Mouse (Mus musculus) lung, embryonic 16.5 days (tissue): ENCODE data around the gene Lrrc4. TPM values are rescaled to one million over a fixed set of nuclear protein-coding genes. Genes with fewer than 3 reads are reported as not detected.

Experiments
- ATAC-seq: fragments of 200-750 bp; cut with Nextera tagmentation; 2 replicates; pipeline ENCODE4 v1.8.0; 2017; ENCODE audit warnings: low read depth, mild to moderate bottlenecking, moderate library complexity
- H3K27ac ChIP-seq: fragments of 300-500 bp; sonication (generic); 2 replicates; pipeline ENCODE4 v1.5.1; 2014; ENCODE audit warnings: mild to moderate bottlenecking, control low read depth, low read length
- H3K27me3 ChIP-seq: fragments of 300-500 bp; sonication (generic); 2 replicates; pipeline ENCODE4 v1.6.1; 2014; ENCODE audit warnings: low read depth, low read length, mixed read lengths; ENCODE audit not compliant: control insufficient read depth, insufficient read depth
- H3K36me3 ChIP-seq: fragments of 300-500 bp; sonication (generic); 2 replicates; pipeline ENCODE4 v1.6.1; 2014; ENCODE audit warnings: low read length; ENCODE audit not compliant: control insufficient read depth, insufficient read depth
- H3K4me1 ChIP-seq: fragments of 300-500 bp; sonication (generic); replicated peaks from 2 replicates; pipeline ENCODE4 v1.6.1; 2014; ENCODE audit warnings: low read length, mixed read lengths; ENCODE audit not compliant: control insufficient read depth, insufficient read depth
- H3K4me2 ChIP-seq: fragments of 300-500 bp; sonication (generic); 2 replicates; pipeline ENCODE4 v1.6.1; 2014; ENCODE audit warnings: low read depth, low read length, control low read depth
- H3K4me3 ChIP-seq: fragments of 300-500 bp; sonication (generic); 2 replicates; pipeline ENCODE4 v1.5.1; 2014; ENCODE audit warnings: mild to moderate bottlenecking, low read length, control low read depth
- H3K9ac ChIP-seq: fragments of 300-500 bp; sonication (generic); 2 replicates; pipeline ENCODE4 v1.6.1; 2014; ENCODE audit warnings: low read length, control low read depth
- H3K9me3 ChIP-seq: fragments of 300-500 bp; sonication (generic); 2 replicates; pipeline ENCODE4 v1.6.1; 2016; ENCODE audit warnings: low read length; ENCODE audit not compliant: control insufficient read depth
- WGBS: fragments of 180-500 bp; shearing (Covaris S2); extraction: QIAGEN DNeasy Blood & Tissue Kit; methylation state at CpG from one replicate; pipeline ENCODE4 v1.1.7; 2014; 5-methylcytosine and 5-hydroxymethylcytosine counted together
- polyA plus RNA-seq: library from polyadenylated mRNA; unstranded; fragments of >200 nt; fragmentation: Nextera tagmentation; extraction: Ambion mirVana; gene quantifications from 2 replicates; pipeline ENCODE4 v1.2.1, GENCODE M21; 2015

The Lrrc4 gene
- polyA plus RNA-seq, 1 experiment from 2014 or later, result 0.19 TPM

DNA sequence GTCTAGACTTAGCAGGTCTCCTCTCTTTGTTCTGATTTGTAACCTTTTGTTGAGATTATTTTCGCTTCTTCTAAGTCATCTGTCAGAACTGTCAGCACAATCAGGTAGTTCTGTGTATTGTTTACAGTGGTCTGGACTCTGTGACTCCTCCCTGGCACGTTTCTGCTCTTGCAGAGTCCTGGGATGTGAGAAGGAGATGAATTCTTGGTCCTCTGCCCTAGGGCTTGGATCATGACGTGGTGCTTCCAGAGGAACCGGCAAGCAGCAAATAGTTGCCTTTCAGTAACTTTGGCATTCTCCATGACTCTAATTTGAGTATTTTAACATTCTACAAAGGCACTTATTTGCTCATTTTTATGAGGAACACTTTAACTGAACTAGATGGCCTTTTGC, 113.7 kb downstream of the Lrrc4 start:
- Histone ChIP-seq H3K4me1 (peaks cover 3% of the 10 kb centered on the region; the same call in 1 of the 2 replicates), H3K27me3 (no peaks in the 10 kb centered on the region), H3K36me3 (no peaks in the 10 kb centered on the region), H3K9me3 (no peaks in the 10 kb centered on the region), H3K4me3 (no peak overlapping the region), H3K27ac (no peak overlapping the region), H3K4me2 (no peak overlapping the region), H3K9ac (no peak overlapping the region)
- ATAC-seq, result 0 out of 2 replicates have a peak, but pooled peaks have one; percentile 47
- 27% methylated on average over 4 of the region's 4 CpGs for WGBS

DNA sequence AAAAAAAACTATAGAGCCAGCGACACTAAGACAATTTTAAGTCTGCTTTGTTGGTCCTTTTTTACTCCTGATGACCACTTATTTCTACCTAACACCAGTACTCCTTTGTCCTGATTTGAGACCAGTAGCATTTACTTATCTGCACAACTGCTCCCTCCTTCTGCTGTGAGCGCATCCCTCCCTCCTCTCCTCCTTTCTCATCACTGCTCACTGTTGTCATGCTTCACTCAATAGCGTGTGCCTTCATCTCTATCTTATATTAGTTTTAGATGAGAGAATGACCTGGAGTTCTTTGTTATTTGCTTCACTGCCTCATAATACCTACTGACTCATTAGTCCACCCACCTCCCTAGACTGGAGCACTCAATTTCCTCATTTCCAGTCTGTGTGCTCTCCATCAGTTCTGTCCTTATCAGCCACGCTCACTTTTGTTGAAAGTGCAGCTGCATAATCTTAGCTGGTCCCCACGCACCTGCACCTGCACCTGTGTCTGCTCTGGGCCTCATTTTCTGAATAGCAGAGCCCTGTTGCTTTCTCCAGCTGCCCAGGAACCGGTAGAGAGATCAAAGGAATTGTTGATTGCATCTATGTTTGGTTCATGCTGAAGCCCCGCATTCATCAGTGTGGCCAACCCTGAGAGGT, 114.2 kb downstream of the Lrrc4 start:
- Histone ChIP-seq H3K4me3 (no peak overlapping the region), H3K27ac (no peak overlapping the region), H3K9me3 (no peaks in the 10 kb centered on the region), H3K4me1 (peaks cover 3% of the 10 kb centered on the region; the same call in 1 of the 2 replicates), H3K27me3 (no peaks in the 10 kb centered on the region), H3K4me2 (no peak overlapping the region), H3K9ac (no peak overlapping the region), H3K36me3 (no peaks in the 10 kb centered on the region)
- ATAC-seq, result no peak
- WGBS, result 43% methylated on average over 7 of the region's 7 CpGs

DNA sequence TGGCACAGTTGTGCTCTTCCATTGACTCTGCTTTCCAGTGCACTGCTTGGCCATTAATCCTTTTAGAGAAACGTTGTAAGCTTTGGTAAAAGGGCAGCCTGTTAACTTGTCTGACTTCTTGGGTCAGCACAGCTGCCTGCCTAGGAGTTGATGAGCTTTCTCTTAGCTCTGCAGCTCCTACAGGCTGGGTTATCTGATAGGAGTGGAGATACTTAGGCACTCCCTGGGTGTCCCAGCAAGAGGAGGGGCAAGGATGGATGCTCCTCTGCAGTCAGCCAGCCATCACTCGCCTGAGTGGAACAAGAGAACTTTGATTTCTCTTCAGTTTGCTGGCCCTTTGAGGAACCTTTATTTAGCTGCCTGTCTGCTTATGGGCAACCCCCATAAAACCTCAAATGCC, 121.5 kb downstream of the Lrrc4 start:
- Histone ChIP-seq H3K27me3 (no peaks in the 10 kb centered on the region), H3K4me2 (no peak overlapping the region), H3K27ac (no peak overlapping the region), H3K4me1 (peaks cover 18% of the 10 kb centered on the region), H3K4me3 (no peak overlapping the region), H3K9ac (no peak overlapping the region), H3K9me3 (no peaks in the 10 kb centered on the region), H3K36me3 (peaks cover 5% of the 10 kb centered on the region; the same call in 1 of the 2 replicates)
- no peak for ATAC-seq
- 40% methylated on average over 2 of the region's 2 CpGs for WGBS

DNA sequence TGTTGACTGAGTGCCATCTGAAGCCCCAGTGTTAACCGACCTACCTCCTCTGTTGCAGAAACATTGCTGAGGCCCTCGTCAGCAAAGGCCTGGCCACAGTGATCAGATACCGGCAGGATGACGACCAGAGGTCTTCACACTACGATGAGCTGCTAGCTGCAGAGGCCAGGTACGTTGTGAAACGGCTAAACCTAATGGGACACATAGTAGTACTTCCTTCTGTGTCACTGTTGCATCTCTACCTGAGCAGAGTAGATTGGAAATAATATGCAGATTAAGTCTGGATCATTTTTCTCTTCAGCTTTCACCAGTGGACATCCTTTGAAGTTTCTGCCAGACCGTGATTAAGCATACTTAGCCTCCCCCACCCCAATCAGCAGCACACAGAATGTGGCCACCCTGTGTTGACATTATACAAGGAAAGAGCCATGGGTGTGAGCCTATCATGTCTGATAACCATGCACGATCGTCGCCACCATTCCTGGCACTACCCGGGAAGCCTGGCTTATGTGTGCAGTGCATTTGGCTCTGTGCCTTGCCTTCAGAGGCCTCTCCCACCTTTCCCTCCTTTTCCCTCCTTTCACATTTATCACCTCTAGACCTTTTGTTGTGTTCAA, 124.5 kb downstream of the Lrrc4 start:
- no peaks in the 10 kb centered on the region for H3K27me3 ChIP-seq
- 44% methylated on average over 12 of the region's 12 CpGs for WGBS
- peaks cover 3% of the 10 kb centered on the region; the same call in 1 of the 2 replicates for H3K36me3 ChIP-seq
- H3K9me3 ChIP-seq, result no peaks in the 10 kb centered on the region
- H3K27ac ChIP-seq, result peak overlapping the region; percentile 37; the same call in 1 of the 2 replicates
- peaks cover 21% of the 10 kb centered on the region for H3K4me1 ChIP-seq
- no peak overlapping the region for H3K4me2 ChIP-seq
- no peak overlapping the region for H3K4me3 ChIP-seq
- H3K9ac ChIP-seq, result no peak overlapping the region
- ATAC-seq, result 0 out of 2 replicates have a peak, but pooled peaks have one; percentile 28

DNA sequence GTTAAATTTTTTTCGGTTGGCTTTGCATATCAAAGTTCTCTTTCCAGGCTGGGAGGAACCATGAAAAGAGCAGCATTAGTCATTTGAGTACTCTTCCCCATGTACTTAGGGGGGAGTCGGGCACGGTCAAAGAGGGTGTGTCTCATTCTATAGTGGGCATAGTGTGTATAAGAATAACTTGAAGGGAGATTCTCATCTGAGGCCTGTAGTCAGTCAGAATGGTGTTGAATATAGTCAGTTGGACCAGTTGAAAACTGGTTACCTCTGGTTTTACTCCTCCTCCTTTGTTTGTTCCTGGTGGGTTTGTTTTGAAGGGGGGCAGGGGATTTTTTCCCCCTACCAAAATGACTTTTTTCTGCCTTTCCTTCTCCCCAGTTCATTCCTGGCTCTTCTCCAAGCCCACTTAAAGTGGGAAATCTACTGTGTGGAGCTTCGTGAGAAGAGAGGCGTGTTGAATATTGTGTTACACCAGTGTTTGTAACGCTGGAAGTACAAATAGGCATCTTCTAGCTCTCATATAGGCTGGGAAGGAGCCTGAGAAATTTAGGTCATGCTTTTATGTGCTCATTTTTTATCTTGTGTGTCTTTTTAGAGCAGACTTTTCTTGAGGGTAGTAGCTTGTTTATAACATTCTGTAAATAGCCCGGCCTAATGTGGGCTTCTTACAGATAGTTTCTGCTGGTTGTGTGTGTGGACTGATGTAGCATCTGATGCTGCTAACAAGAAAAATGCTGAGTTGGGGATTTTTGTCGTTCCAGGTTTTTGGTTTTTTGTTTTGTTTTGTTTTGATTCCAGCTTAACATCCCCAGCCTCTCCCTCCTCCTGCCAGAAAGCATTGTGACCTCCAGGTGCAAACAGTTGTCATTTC, 125.2 kb downstream of the Lrrc4 start:
- peak; percentile 64; the same call in 1 of the 2 replicates for ATAC-seq
- H3K4me3 ChIP-seq, result no peak overlapping the region
- H3K9ac ChIP-seq, result no peak overlapping the region
- no peak overlapping the region for H3K4me2 ChIP-seq
- peaks cover 21% of the 10 kb centered on the region for H3K4me1 ChIP-seq
- H3K9me3 ChIP-seq, result no peaks in the 10 kb centered on the region
- H3K36me3 ChIP-seq, result peaks cover 2% of the 10 kb centered on the region; the same call in 1 of the 2 replicates
- peak overlapping the region; percentile 37; the same call in 1 of the 2 replicates for H3K27ac ChIP-seq
- H3K27me3 ChIP-seq, result no peaks in the 10 kb centered on the region
- 47% methylated on average over 8 of the region's 8 CpGs for WGBS

DNA sequence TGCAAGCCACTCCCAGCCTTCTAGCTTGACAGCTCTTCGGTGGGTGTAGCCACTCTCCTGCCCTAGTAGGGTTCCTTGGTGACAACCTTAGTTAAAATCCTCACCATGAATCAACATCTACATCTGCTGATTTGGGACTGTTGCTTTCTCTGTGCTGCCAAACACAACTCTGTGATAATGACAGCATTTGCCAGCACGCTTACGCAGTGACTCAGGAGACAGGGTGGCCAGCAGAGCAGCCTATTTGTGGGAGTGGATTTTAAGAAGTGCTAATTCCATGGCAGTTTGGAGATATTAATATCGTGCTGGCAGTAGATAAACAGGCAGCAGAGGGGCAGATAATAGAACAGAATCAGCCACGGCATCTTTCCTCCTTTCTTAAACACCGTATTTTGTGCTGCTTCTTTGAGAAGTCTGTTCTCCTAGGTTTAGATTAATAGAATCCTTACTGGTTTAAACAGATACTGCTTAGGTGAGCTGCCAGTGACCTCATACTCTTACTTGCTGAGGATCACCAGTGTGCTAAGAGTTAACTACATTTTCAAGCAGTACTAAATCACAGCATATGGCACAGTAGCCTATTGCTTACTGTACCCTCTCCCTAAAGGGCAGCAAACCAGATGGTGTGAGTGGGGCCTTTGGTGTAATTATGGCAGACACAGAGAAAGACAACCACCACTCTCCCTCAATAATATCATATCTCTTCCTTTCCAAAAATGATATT, 126.0 kb downstream of the Lrrc4 start:
- Histone ChIP-seq H3K27ac (no peak overlapping the region), H3K4me2 (no peak overlapping the region)
- peak; percentile 26; the same call in 1 of the 2 replicates for ATAC-seq

DNA sequence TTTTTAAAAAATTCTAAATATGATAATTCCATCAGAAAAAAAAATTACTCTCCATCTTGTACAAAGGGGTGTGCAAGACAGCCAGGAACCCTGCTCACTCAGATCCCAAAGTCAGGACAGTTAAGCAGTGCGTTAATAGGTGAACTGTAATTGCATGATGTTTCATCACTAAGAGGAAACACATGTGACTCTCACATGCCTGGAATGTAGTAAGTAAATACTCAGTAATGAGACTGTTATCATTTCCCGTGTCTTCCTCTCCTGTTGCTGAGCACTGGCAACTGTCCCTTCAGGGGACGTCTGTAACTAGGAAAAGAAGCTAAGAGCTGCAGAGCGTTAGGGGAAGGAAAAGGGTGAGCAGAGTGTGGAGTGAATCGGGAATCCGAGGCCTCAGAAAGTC, 126.9 kb downstream of the Lrrc4 start:
- no peak overlapping the region for H3K9ac ChIP-seq
- ATAC-seq, result no peak
- no peak overlapping the region for H3K4me2 ChIP-seq
- peaks cover 21% of the 10 kb centered on the region for H3K4me1 ChIP-seq
- H3K27me3 ChIP-seq, result no peaks in the 10 kb centered on the region
- no peak overlapping the region for H3K27ac ChIP-seq
- 18% methylated on average over 6 of the region's 6 CpGs for WGBS
- H3K9me3 ChIP-seq, result no peaks in the 10 kb centered on the region
- H3K4me3 ChIP-seq, result no peak overlapping the region
- peaks cover 2% of the 10 kb centered on the region; the same call in 1 of the 2 replicates for H3K36me3 ChIP-seq

More for the DNA sequence above, 126.0 kb downstream of the Lrrc4 start:
- Histone ChIP-seq H3K4me3 (no peak overlapping the region), H3K9me3 (no peaks in the 10 kb centered on the region), H3K36me3 (peaks cover 2% of the 10 kb centered on the region; the same call in 1 of the 2 replicates), H3K27me3 (no peaks in the 10 kb centered on the region), H3K9ac (no peak overlapping the region), H3K4me1 (peaks cover 21% of the 10 kb centered on the region)
- WGBS, result 60% methylated on average over 6 of the region's 6 CpGs

DNA sequence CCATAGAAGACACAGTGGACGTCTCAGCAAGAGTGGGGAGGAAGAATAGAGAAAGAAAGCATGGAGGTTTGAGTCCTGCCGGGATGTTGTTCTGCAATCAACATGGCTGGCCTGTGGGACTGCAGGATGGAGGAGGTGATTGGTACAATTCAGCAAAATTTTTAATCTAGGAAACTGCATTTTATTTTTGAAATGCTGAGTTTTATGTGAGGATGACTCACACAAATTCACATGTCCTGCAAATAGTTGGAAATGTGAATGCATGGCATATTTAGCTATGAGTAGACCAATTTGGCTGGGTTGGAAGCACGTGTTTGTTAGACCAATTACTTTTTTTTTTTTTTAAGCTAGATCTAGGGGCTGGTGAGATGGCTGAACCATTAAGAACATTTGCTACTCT, 134.3 kb downstream of the Lrrc4 start:
- no peak overlapping the region for H3K4me3 ChIP-seq
- H3K36me3 ChIP-seq, result no peaks in the 10 kb centered on the region; the same call in 1 of the 2 replicates
- WGBS, result 84% methylated on average over 3 of the region's 3 CpGs
- no peaks in the 10 kb centered on the region for H3K9me3 ChIP-seq
- no peaks in the 10 kb centered on the region for H3K4me1 ChIP-seq
- no peak overlapping the region for H3K27ac ChIP-seq
- H3K27me3 ChIP-seq, result no peaks in the 10 kb centered on the region
- ATAC-seq, result no peak
- H3K4me2 ChIP-seq, result no peak overlapping the region
- H3K9ac ChIP-seq, result no peak overlapping the region
